ENCODE assay signal across 15 mouse cellular contexts in genomic region chr10:59800826-59801501, GRCm38 (mm10).
DNase-seq lines count a peak whose midpoint lies in the region; ATAC-seq and TF ChIP-seq lines count a peak whose summit lies in the region.
"Had no signal": no experiment of that assay in that cellular context is flagged by ENCODE, and none has a peak within 500 bp of the region (broad histone marks: within the 10 kb centered on the region; RNA-seq: fewer than 3 reads in every experiment).

No protein-coding gene starts in this region.

- 78% methylated on average over 12 of the region's 12 CpGs for WGBS in lung, embryonic 15.5 days
- 90% methylated on average over 12 of the region's 12 CpGs for WGBS in hindbrain, embryonic 10.5 days
- WGBS in liver, embryonic 14.5 days (ENCODE audit: insufficient replicate concordance), result 30% methylated on average over 12 of the region's 12 CpGs

- H3K36me3 ChIP-seq in lung, embryonic 15.5 days, result no peaks in the 10 kb centered on the region
- peaks cover 15% of the 10 kb centered on the region for H3K36me3 ChIP-seq in hindbrain, embryonic 10.5 days
- no peaks in the 10 kb centered on the region for H3K36me3 ChIP-seq in liver, embryonic 14.5 days (replicated peaks; ENCODE audit: control insufficient read depth, insufficient read depth, low read depth)
- peaks cover 28% of the 10 kb centered on the region for H3K36me3 ChIP-seq in myocyte (ENCODE audit: control insufficient read depth, insufficient read depth)
- H3K36me3 ChIP-seq: midbrain, embryonic 12.5 days had no signal

- no peak overlapping the region for H3K27ac ChIP-seq in lung, embryonic 15.5 days
- peak overlapping the region; percentile 72; the same call in 1 of the 2 replicates for H3K27ac ChIP-seq in hindbrain, embryonic 10.5 days
- peak overlapping the region; percentile 98 for H3K27ac ChIP-seq in liver, embryonic 14.5 days
- H3K27ac ChIP-seq: embryonic facial prominence, embryonic 15.5 days; limb, embryonic 15.5 days had no signal

- H3K4me2 ChIP-seq in lung, embryonic 15.5 days, result no peak overlapping the region
- peak overlapping the region; percentile 64 for H3K4me2 ChIP-seq in liver, embryonic 14.5 days (ENCODE audit: low read depth)
- peak overlapping the region; percentile 47 for H3K4me2 ChIP-seq in myocyte (ENCODE audit: low read depth)
- H3K4me2 ChIP-seq: embryonic facial prominence, embryonic 15.5 days; limb, embryonic 15.5 days; midbrain, embryonic 12.5 days had no signal

- peak; percentile 97 for TF ChIP-seq EP300 in liver, embryonic 14.5 days (IDR thresholded peaks at IDR 0.05; ENCODE audit: low read depth)

- no peaks in the 10 kb centered on the region for H3K27me3 ChIP-seq in lung, embryonic 15.5 days
- H3K27me3 ChIP-seq in hindbrain, embryonic 10.5 days (ENCODE audit: insufficient read depth, poor library complexity, severe bottlenecking), result no peaks in the 10 kb centered on the region
- H3K27me3 ChIP-seq in liver, embryonic 14.5 days (ENCODE audit: control insufficient read depth, insufficient read depth, low read length), result no peaks in the 10 kb centered on the region
- no peaks in the 10 kb centered on the region for H3K27me3 ChIP-seq in myocyte (ENCODE audit: control insufficient read depth, insufficient read depth, insufficient read length)
- H3K27me3 ChIP-seq: embryonic facial prominence, embryonic 15.5 days; limb, embryonic 15.5 days; midbrain, embryonic 12.5 days had no signal

- peak; percentile 27; the same call in 1 of the 2 replicates for ATAC-seq in lung, embryonic 15.5 days (ENCODE audit: borderline replicate concordance, extremely low read depth, low FRiP score, low TSS enrichment)
- peak; percentile 99 for ATAC-seq in liver, embryonic 14.5 days (ENCODE audit: insufficient read depth)
- ATAC-seq in inflammation-experienced regulatory T-cells, adult 6 months, result no peak

- H3K9me3 ChIP-seq in lung, embryonic 15.5 days, result no peaks in the 10 kb centered on the region
- H3K9me3 ChIP-seq in hindbrain, embryonic 10.5 days, result no peaks in the 10 kb centered on the region
- H3K9me3 ChIP-seq in liver, embryonic 14.5 days (ENCODE audit: control insufficient read depth, low read length), result no peaks in the 10 kb centered on the region
- H3K9me3 ChIP-seq: embryonic facial prominence, embryonic 15.5 days; G1E; limb, embryonic 15.5 days; midbrain, embryonic 12.5 days had no signal

- peaks cover 10% of the 10 kb centered on the region; the same call in 1 of the 2 replicates for H3K4me1 ChIP-seq in lung, embryonic 15.5 days
- peaks cover 32% of the 10 kb centered on the region for H3K4me1 ChIP-seq in hindbrain, embryonic 10.5 days (replicated peaks)
- H3K4me1 ChIP-seq in liver, embryonic 14.5 days (replicated peaks; ENCODE audit: control insufficient read depth in 2 of 2, insufficient read depth in 2 of 2, low read length in 1 of 2), result peaks cover 34 to 42% of the 10 kb centered on the region in 2 experiments

- DNase-seq in lung, postnatal 10 days, result no peak
- DNase-seq in hindbrain, embryonic 10.5 days (ENCODE audit: low spot score), result no peak
- peak; percentile 75 to 77 (median 77) for DNase-seq in liver, embryonic 14.5 days (ENCODE audit: low read depth in 3 of 3, low spot score in 3 of 3)
- no peak for DNase-seq in natural killer cell, adult 2 months (ENCODE audit: low spot score in 2 of 2)
- DNase-seq in adrenal gland, adult 8-10 months, result no peak
- DNase-seq: B cell, adult 2 months; cerebellum, postnatal 25 days; heart, postnatal 14 days had no signal

- no peak overlapping the region for H3K9ac ChIP-seq in lung, embryonic 15.5 days
- peak overlapping the region; percentile 72 for H3K9ac ChIP-seq in liver, embryonic 14.5 days (replicated peaks)
- H3K9ac ChIP-seq: embryonic facial prominence, embryonic 15.5 days; limb, embryonic 15.5 days; midbrain, embryonic 12.5 days had no signal

- no peaks in the 10 kb centered on the region for H3K79me2 ChIP-seq in myocyte (ENCODE audit: control insufficient read depth, insufficient read depth)

- no peak for TF ChIP-seq POLR2A in myocyte (IDR thresholded peaks at IDR 0.05; ENCODE audit: insufficient read length, low read depth)

- no peak overlapping the region for H3ac ChIP-seq in myocyte (ENCODE audit: control insufficient read depth, insufficient read length)

- 0 out of 2 replicates have a peak, but pooled peaks have one; percentile 1 for TF ChIP-seq CTCF in liver, embryonic 14.5 days (IDR thresholded peaks at IDR 0.05; ENCODE audit: low read depth)

- no peak overlapping the region for H3K4me3 ChIP-seq in lung, embryonic 15.5 days
- no peak overlapping the region for H3K4me3 ChIP-seq in hindbrain, embryonic 10.5 days
- H3K4me3 ChIP-seq in liver, embryonic 14.5 days (ENCODE audit: insufficient read depth in 1 of 2, low read depth in 2 of 2, low read length in 2 of 2), result no peak overlapping the region
- H3K4me3 ChIP-seq in myocyte, result no peak overlapping the region
- H3K4me3 ChIP-seq: embryonic facial prominence, embryonic 15.5 days; limb, embryonic 15.5 days; midbrain, embryonic 12.5 days had no signal

TF ChIP-seq in myocyte, 11 proteins besides CTCF, POLR2A, EP300 and RAD21:
- TF ChIP-seq TCF12 (IDR thresholded peaks at IDR 0.05; ENCODE audit: insufficient read depth, poor library complexity, severe bottlenecking), result no peak
- no peak for TF ChIP-seq CEBPB (IDR thresholded peaks at IDR 0.05; ENCODE audit: insufficient read depth, poor library complexity, severe bottlenecking)
- no peak for TF ChIP-seq E2F4 (IDR thresholded peaks at IDR 0.05; ENCODE audit: insufficient read depth)
- no peak for TF ChIP-seq POLR2AphosphoS2 (IDR thresholded peaks at IDR 0.05; ENCODE audit: insufficient read length, low read depth)
- no peak for TF ChIP-seq REST (IDR thresholded peaks at IDR 0.05; ENCODE audit: insufficient read depth, insufficient read length)
- TF ChIP-seq MAX (IDR thresholded peaks at IDR 0.05; ENCODE audit: low read depth), result no peak
- no peak for TF ChIP-seq MYOD1 (IDR thresholded peaks at IDR 0.05; ENCODE audit: control insufficient read depth in 1 of 3, insufficient read length in 2 of 3, low read depth in 2 of 3)
- TF ChIP-seq MYOG (IDR thresholded peaks at IDR 0.05; ENCODE audit: control insufficient read depth in 1 of 3, insufficient read depth in 1 of 3, insufficient read length in 2 of 3, low read depth in 2 of 3), result no peak
- TF ChIP-seq SRF (IDR thresholded peaks at IDR 0.05; ENCODE audit: control insufficient read depth, insufficient read length, low read depth), result no peak
- TF ChIP-seq USF1 (IDR thresholded peaks at IDR 0.05; ENCODE audit: low read depth), result no peak
- TF ChIP-seq TCF3 (IDR thresholded peaks at IDR 0.05; ENCODE audit: insufficient read length, low read depth), result no peak
TF ChIP-seq in myocyte: peak in this region for 0.

Comparison
In these comparisons a context has a peak if more than half of its experiments do, and no peak if none do; other contexts are left out.
1. DNase-seq: peak in liver, embryonic 14.5 days (3 of 3); none in lung, postnatal 10 days (single experiment), hindbrain, embryonic 10.5 days (single experiment), natural killer cell, adult 2 months (0 of 2) and adrenal gland, adult 8-10 months (single experiment).